Mouse (Mus musculus): ENCODE results near the gene Atp2b4.

- TF ChIP-seq GATA1 (IDR thresholded peaks at IDR 0.05; ENCODE audit: low read length) (no peak), TAL1 (IDR thresholded peaks at IDR 0.05; ENCODE audit: low read length) (no peak)
Measured at GRCm38 (mm10) chr1:133834309-133834708, 33.5 kb upstream of the Atp2b4 start.

Data from erythroblast, embryonic 14.5 days (primary cell).